Mouse (Mus musculus) heart, embryonic 15.5 days (tissue): ENCODE results near the gene RPS10-NUDT3. TPM values are rescaled to one million over a fixed set of nuclear protein-coding genes. Genes with fewer than 3 reads are reported as not detected.
"Not testable (repeated sequence)": the region's sequence is repeated elsewhere in the genome, so short reads cannot be mapped to it uniquely, and the experiment has no call there.

Experiments used
- ATAC-seq: fragments of 200-750 bp; cut with Nextera tagmentation; replicated peaks from 2 replicates; pipeline ENCODE4 v1.8.0; 2017; ENCODE audit warnings: low read depth, moderate TSS enrichment; ENCODE audit not compliant: insufficient number of reproducible peaks, insufficient read depth, low FRiP score
- H3K27ac ChIP-seq: fragments of 300-500 bp; sonication (generic); 2 replicates; pipeline ENCODE4 v1.5.1; 2015; ENCODE audit warnings: mild to moderate bottlenecking, inconsistent platforms
- H3K27me3 ChIP-seq: fragments of 300-500 bp; sonication (generic); 2 replicates; pipeline ENCODE4 v1.6.1; 2015; ENCODE audit warnings: inconsistent platforms
- H3K36me3 ChIP-seq: fragments of 300-500 bp; sonication (generic); 2 replicates; pipeline ENCODE4 v1.6.1; 2015; ENCODE audit warnings: mild to moderate bottlenecking, inconsistent platforms
- H3K4me1 ChIP-seq: fragments of 300-500 bp; sonication (generic); replicated peaks from 2 replicates; pipeline ENCODE4 v1.6.1; 2015; ENCODE audit warnings: inconsistent platforms
- H3K4me2 ChIP-seq: fragments of 300-500 bp; sonication (generic); 2 replicates; pipeline ENCODE4 v1.6.1; 2015; ENCODE audit warnings: inconsistent platforms, mild to moderate bottlenecking, moderate library complexity
- H3K4me3 ChIP-seq: fragments of 300-500 bp; sonication (generic); 2 replicates; pipeline ENCODE4 v1.5.1; 2015; ENCODE audit warnings: mild to moderate bottlenecking, inconsistent platforms
- H3K9ac ChIP-seq: fragments of 300-500 bp; sonication (generic); 2 replicates; pipeline ENCODE4 v1.6.1; 2015; ENCODE audit warnings: mild to moderate bottlenecking, inconsistent platforms
- H3K9me3 ChIP-seq: fragments of 300-500 bp; sonication (generic); replicated peaks from 2 replicates; pipeline ENCODE4 v1.6.1; 2016; ENCODE audit warnings: inconsistent platforms
- WGBS: fragments of 180-500 bp; shearing (Covaris S2); methylation state at CpG from one replicate; pipeline ENCODE4 v1.1.7; 2015; ENCODE audit warnings: mixed read lengths; 5-methylcytosine and 5-hydroxymethylcytosine counted together
- polyA plus RNA-seq: library from polyadenylated mRNA; unstranded; fragments of >200 nt; fragmentation: Nextera tagmentation; extraction: Ambion mirVana; gene quantifications from 2 replicates; pipeline ENCODE4 v1.2.1, GENCODE M21; 2015

RPS10-NUDT3 gene
- polyA plus RNA-seq, 1 experiment from 2014 or later, result not detected

DNA sequence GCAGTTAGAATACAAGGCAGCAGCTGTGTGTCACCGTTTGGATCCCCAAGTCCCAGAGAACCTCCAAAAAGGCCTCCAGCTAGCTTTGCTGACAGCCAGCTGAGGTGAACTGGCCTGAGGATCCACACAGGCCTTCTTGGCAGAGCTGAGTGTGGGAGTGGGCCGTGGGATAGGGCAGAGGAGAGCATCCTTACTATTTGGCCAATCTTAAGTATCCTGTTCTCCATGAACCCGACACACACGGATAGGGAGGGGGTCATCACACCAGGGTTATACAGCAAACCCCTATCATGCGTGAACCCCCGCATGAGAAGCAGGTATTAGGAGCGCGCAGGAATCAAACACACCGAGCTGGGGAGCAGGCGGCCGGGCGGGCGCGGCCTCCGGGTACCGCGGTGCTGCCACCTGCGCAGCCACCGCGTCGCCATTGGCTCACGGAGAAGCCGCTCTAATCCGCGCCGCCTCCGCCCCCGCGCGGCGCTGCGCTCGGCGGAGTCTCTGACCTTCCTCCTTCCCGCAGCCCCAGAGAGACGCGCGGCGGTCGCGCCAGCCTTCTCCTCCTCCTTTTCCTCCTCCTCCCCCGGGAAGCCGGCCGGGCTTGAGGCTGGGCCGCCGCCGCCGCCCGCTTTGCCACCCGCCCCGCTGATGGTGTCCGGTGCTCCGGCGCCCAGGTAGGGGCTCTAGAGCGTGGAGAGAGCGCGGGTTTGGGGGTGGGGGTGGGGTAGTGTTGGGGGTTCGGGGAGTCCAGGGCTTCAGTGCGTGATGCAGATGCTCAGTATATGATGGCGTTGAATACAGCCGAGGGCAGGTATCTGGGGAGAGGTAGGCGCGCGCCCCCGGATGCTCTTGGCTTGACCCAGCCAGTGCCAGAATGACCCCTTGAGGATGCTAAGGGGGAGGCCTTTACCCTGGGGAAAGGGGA lies 20.3 kb upstream of the RPS10-NUDT3 start, which contains the start of gene Pacsin1:
TSS of gene Pacsin1 (plus strand) at position 421 of the 922 bp plus-strand sequence.
- H3K36me3 ChIP-seq, result no peaks in the 10 kb centered on the region
- ATAC-seq, result 0 out of 2 replicates have a peak, but pooled peaks have one; percentile 25
- peaks cover 42% of the 10 kb centered on the region for H3K27me3 ChIP-seq
- H3K9ac ChIP-seq, result peak within 1 kb of the TSS; percentile 47
- H3K9me3 ChIP-seq, result no peaks in the 10 kb centered on the region
- H3K4me3 ChIP-seq, result peak within 1 kb of the TSS; percentile 53
- 3% methylated on average over 62 of the region's 65 CpGs for WGBS
- peaks cover 16% of the 10 kb centered on the region for H3K4me1 ChIP-seq
- no peak within 1 kb of the TSS for H3K27ac ChIP-seq
- peak within 1 kb of the TSS; percentile 92 for H3K4me2 ChIP-seq

DNA sequence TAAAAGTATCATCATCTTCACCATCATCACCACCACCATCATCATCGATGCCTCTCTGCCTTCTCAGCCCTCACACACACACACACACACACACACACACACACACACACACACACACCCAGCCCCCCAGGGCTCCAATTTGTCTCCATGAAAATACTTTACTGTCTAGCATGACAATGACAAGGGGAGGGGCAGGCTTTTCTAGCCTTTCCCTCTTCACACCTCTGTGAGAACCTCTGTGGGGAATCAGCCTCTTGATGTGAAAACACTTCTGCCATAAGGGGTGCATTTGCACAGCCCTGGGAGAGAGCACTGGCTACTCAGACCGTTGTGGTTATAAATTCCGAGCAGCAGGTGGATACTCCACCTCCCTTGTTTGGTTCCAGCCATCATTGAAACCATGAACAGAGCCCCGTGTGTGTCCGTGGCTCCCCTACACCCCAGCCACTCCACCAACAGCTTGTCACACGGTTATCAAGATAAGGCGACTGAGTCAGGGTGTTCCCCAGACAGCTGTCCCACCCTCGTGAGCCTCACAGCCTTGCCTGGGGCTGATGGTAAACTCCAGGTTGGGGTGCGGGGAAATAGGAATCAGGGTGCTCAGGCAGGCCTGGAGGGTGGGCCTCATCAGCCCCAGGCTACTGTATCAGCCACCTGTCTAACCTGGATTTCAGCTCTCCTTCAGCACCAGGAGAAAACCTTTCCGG lies 18.4 kb upstream of the RPS10-NUDT3 start:
- Histone ChIP-seq H3K4me1 (peaks cover 16% of the 10 kb centered on the region), H3K4me2 (no peak overlapping the region), H3K27ac (no peak overlapping the region), H3K9me3 (no peaks in the 10 kb centered on the region), H3K36me3 (no peaks in the 10 kb centered on the region), H3K4me3 (no peak overlapping the region), H3K27me3 (peaks cover 42% of the 10 kb centered on the region), H3K9ac (no peak overlapping the region)
- no peak for ATAC-seq
- WGBS, result 51% methylated on average over 10 of the region's 10 CpGs

- Histone ChIP-seq H3K9me3 (no peaks in the 10 kb centered on the region), H3K4me3 (no peak overlapping the region), H3K4me2 (no peak overlapping the region), H3K27me3 (peaks cover 38% of the 10 kb centered on the region), H3K36me3 (no peaks in the 10 kb centered on the region), H3K27ac (no peak overlapping the region), H3K9ac (no peak overlapping the region), H3K4me1 (peaks cover 16% of the 10 kb centered on the region)
- no peak for ATAC-seq
- 77% methylated on average over 23 of the region's 23 CpGs for WGBS
These were observed 17.2 kb upstream of the RPS10-NUDT3 start for GRCm38 (mm10) chr17:27652046-27652790.

GRCm38 (mm10) chr17:27650586-27650985 lies 15.6 kb upstream of the RPS10-NUDT3 start:
- no peak overlapping the region for H3K9ac ChIP-seq
- H3K36me3 ChIP-seq, result no peaks in the 10 kb centered on the region
- no peak overlapping the region for H3K4me2 ChIP-seq
- no peak overlapping the region for H3K4me3 ChIP-seq
- peaks cover 22% of the 10 kb centered on the region for H3K27me3 ChIP-seq
- no peak for ATAC-seq
- H3K27ac ChIP-seq, result no peak overlapping the region
- peaks cover 5% of the 10 kb centered on the region for H3K4me1 ChIP-seq
- no peaks in the 10 kb centered on the region for H3K9me3 ChIP-seq
- 77% methylated on average over 13 of the region's 13 CpGs for WGBS

DNA sequence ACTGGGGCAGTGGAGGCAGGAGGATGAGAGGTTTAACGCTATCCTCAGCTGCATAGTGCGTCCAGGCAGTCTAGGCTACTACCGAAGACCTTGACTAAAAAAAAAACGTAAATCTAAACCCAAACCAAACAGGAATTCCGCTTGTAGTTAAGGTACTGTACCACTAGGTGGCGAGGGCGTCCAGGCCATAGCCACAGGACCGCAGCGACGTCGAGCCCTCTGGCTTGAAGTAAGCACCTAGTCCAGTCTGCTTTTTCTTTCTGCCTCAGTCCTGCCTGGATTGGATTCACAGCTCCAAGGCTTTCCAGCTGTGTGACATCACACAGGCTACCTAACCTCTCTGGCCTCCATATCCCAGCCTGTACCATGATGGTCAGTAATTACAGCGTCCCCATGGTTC lies 15.1 kb upstream of the RPS10-NUDT3 start:
- Histone ChIP-seq H3K4me3 (no peak overlapping the region), H3K4me2 (no peak overlapping the region), H3K4me1 (peaks cover 1% of the 10 kb centered on the region), H3K9me3 (no peaks in the 10 kb centered on the region), H3K9ac (no peak overlapping the region), H3K36me3 (no peaks in the 10 kb centered on the region), H3K27ac (no peak overlapping the region), H3K27me3 (peaks cover 18% of the 10 kb centered on the region)
- WGBS, result 10% methylated on average over 12 of the region's 12 CpGs
- ATAC-seq, result no peak

GRCm38 (mm10) chr17:27645807-27646206 lies 10.8 kb upstream of the RPS10-NUDT3 start:
- WGBS, result 34% methylated on average over 7 of the region's 7 CpGs
- no peak overlapping the region for H3K9ac ChIP-seq
- no peak for ATAC-seq
- H3K36me3 ChIP-seq, result no peaks in the 10 kb centered on the region
- peaks cover 10% of the 10 kb centered on the region for H3K4me1 ChIP-seq
- no peaks in the 10 kb centered on the region; the same call in 1 of the 2 replicates for H3K27me3 ChIP-seq
- no peak overlapping the region for H3K4me3 ChIP-seq
- no peak overlapping the region for H3K4me2 ChIP-seq
- H3K27ac ChIP-seq, result no peak overlapping the region
- H3K9me3 ChIP-seq, result no peaks in the 10 kb centered on the region

GRCm38 (mm10) chr17:27644572-27644971 lies 9.6 kb upstream of the RPS10-NUDT3 start:
- H3K27me3 ChIP-seq, result no peaks in the 10 kb centered on the region
- no peaks in the 10 kb centered on the region for H3K9me3 ChIP-seq
- no peaks in the 10 kb centered on the region for H3K36me3 ChIP-seq
- H3K4me1 ChIP-seq, result peaks cover 10% of the 10 kb centered on the region
- H3K9ac ChIP-seq, result no peak overlapping the region
- H3K4me2 ChIP-seq, result no peak overlapping the region
- 47% methylated on average over 2 of the region's 2 CpGs for WGBS
- H3K4me3 ChIP-seq, result no peak overlapping the region
- no peak overlapping the region for H3K27ac ChIP-seq
- no peak for ATAC-seq

GRCm38 (mm10) chr17:27643756-27644155 lies 8.7 kb upstream of the RPS10-NUDT3 start:
- no peak overlapping the region for H3K4me2 ChIP-seq
- H3K36me3 ChIP-seq, result no peaks in the 10 kb centered on the region
- peaks cover 14% of the 10 kb centered on the region for H3K4me1 ChIP-seq
- 78% methylated on average over 9 of the region's 9 CpGs for WGBS
- no peak for ATAC-seq
- H3K9ac ChIP-seq, result no peak overlapping the region
- H3K27ac ChIP-seq, result no peak overlapping the region
- H3K4me3 ChIP-seq, result no peak overlapping the region
- no peaks in the 10 kb centered on the region for H3K9me3 ChIP-seq
- H3K27me3 ChIP-seq, result no peaks in the 10 kb centered on the region

DNA sequence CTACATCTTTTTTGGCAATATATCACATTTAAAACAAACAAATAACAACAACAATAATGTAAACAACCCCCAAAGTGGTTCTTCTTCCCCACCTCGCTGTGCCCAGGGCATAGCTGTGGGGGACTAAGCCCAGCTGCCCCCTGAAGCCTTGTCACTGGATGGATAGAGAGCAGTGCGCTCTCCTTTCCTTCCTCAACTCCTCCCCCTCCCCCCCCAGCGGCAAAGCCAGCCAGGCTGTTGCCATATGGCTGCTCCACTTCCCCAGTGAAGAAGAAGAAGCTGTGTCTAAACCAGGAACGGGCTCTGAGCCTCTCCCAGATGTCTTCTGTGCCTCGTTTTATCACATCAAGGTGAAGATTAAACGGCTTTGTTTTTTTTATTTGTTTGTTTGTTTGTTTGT lies 8.1 kb upstream of the RPS10-NUDT3 start:
- Histone ChIP-seq H3K36me3 (no peaks in the 10 kb centered on the region), H3K4me3 (no peak overlapping the region), H3K27ac (no peak overlapping the region), H3K9me3 (no peaks in the 10 kb centered on the region), H3K9ac (no peak overlapping the region), H3K4me2 (no peak overlapping the region), H3K4me1 (peaks cover 14% of the 10 kb centered on the region), H3K27me3 (no peaks in the 10 kb centered on the region)
- 35% methylated on average over 5 of the region's 6 CpGs for WGBS
- ATAC-seq, result no peak

DNA sequence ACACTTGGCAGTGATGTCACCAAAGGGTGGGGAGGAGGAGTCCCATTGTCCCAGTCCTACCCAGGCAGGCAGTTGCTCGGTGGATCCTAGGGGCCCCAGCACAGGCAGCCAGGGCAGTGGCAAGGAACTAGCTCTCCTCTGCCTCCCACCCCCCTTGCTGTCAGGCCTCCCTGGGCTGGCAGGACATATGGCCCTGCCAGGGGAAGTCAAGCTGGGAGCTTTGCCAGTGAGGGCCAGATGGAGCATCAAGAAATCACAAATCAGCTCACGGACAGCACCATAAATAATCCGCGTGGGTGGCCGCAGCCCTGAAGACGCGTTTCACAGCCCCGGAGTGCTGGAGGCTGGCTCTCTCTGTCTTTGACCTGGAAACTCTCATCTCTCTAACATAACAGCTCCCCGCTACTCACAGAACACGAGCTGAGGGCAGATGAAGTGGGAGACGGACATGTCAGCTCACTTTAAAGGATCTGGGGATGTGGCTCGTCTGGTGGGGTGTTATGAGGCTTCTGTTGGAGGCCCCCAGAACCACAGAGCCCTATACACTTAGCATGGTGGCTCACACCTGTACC lies 7.6 kb upstream of the RPS10-NUDT3 start:
- Histone ChIP-seq H3K27me3 (no peaks in the 10 kb centered on the region), H3K4me3 (no peak overlapping the region), H3K4me1 (peaks cover 14% of the 10 kb centered on the region), H3K36me3 (no peaks in the 10 kb centered on the region), H3K9ac (peak overlapping the region; percentile 2; the same call in 1 of the 2 replicates), H3K4me2 (peak overlapping the region; percentile 37), H3K27ac (no peak overlapping the region), H3K9me3 (no peaks in the 10 kb centered on the region)
- peak; percentile 32; the same call in 1 of the 2 replicates for ATAC-seq
- 13% methylated on average over 12 of the region's 12 CpGs for WGBS

DNA sequence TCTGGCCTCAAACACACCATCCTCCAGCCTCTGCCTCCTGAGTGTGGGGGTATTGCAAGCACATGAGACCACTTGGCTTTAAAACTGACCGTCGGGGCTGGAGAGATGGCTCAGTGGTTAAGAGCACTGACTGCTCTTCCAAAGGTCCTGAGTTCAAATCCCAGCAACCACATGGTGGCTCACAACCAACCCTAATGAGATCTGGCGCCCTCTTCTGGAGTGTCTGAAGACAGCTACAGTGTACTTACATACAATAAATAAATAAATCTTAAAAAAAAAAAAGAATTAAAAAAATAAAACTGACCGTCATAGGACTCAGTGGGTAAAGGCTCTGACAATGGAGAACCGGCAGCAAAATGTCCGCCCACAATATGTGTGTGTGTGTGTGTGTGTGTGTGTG lies 4.8 kb upstream of the RPS10-NUDT3 start:
- H3K4me2 ChIP-seq, H3K27me3 ChIP-seq, H3K4me3 ChIP-seq, H3K36me3 ChIP-seq, ATAC-seq, H3K9me3 ChIP-seq, H3K9ac ChIP-seq, H3K27ac ChIP-seq: not testable (repeated sequence)
- peaks cover 33% of the 10 kb centered on the region for H3K4me1 ChIP-seq
- 86% methylated on average over 6 of the region's 6 CpGs for WGBS
